Mouse (Mus musculus): ENCODE results near the gene Ebpl. TPM values are rescaled to one million over a fixed set of nuclear protein-coding genes. Genes with fewer than 3 reads are reported as not detected.
A peak's percentile ranks its signal among the peaks of the same experiment; 100 is the strongest.

Ebpl gene
- 3.2 and 4.5 TPM in 2 replicates for total RNA-seq (2021)
- long read RNA-seq, full-length matches to known transcripts = 71 of 74 reads
- long read RNA-seq, partial matches to known transcripts = 0 of 74 reads
- long read RNA-seq, other reads (novel, unspliced or antisense) = 3 of 74 reads

GRCm38 (mm10) chr14:61360131-61360980 is at the start of gene Ebpl:
Gene Ebpl, minus strand, starts transcription at chr14:61360439.
- peak; percentile 94 for DNase-seq

- DNase-seq = no peak
Measured at GRCm38 (mm10) chr14:61410020-61410419, 49.8 kb upstream of the Ebpl start.

- no peak for DNase-seq
Measured at GRCm38 (mm10) chr14:61407055-61407454, 46.8 kb upstream of the Ebpl start.

GRCm38 (mm10) chr14:61405761-61406160 is 45.5 kb upstream of the Ebpl start:
- no peak for DNase-seq

GRCm38 (mm10) chr14:61404941-61405340 is 44.7 kb upstream of the Ebpl start:
- DNase-seq = no peak

- no peak for DNase-seq
Measured at GRCm38 (mm10) chr14:61394745-61395144, 34.5 kb upstream of the Ebpl start.

GRCm38 (mm10) chr14:61390586-61390985 is 30.3 kb upstream of the Ebpl start:
- no peak for DNase-seq

GRCm38 (mm10) chr14:61367290-61367689 is 7.1 kb upstream of the Ebpl start:
- no peak for DNase-seq

- no peak for DNase-seq
Measured at GRCm38 (mm10) chr14:61364656-61365055, 4.4 kb upstream of the Ebpl start.

- no peak for DNase-seq
Measured at GRCm38 (mm10) chr14:61363734-61364133, 3.5 kb upstream of the Ebpl start.

- DNase-seq = no peak
Measured at GRCm38 (mm10) chr14:61362268-61362667, 2.0 kb upstream of the Ebpl start.

- DNase-seq = no peak
Measured at GRCm38 (mm10) chr14:61360981-61361511, 807 bp upstream of the Ebpl start.

GRCm38 (mm10) chr14:61354251-61355235 is 5.7 kb downstream of the Ebpl start:
- no peak for DNase-seq

- DNase-seq = no peak
Measured at GRCm38 (mm10) chr14:61350808-61351207, 9.4 kb downstream of the Ebpl start.

GRCm38 (mm10) chr14:61349876-61350275 is 10.4 kb downstream of the Ebpl start:
- DNase-seq = no peak

- DNase-seq = no peak
Measured at GRCm38 (mm10) chr14:61346827-61347698, 13.2 kb downstream of the Ebpl start.

- DNase-seq = peak; percentile 31
Measured at GRCm38 (mm10) chr14:61344590-61344989, 15.6 kb downstream of the Ebpl start.

- no peak for DNase-seq
Measured at GRCm38 (mm10) chr14:61339381-61339780, 20.9 kb downstream of the Ebpl start.

GRCm38 (mm10) chr14:61330996-61331561 is 29.2 kb downstream of the Ebpl start:
- DNase-seq = peak; percentile 84

- DNase-seq = peak; percentile 46
Measured at GRCm38 (mm10) chr14:61330591-61330990, 29.6 kb downstream of the Ebpl start.
